Mouse (Mus musculus): Measurements from ENCODE around the gene Rab40c.

Rab40c gene

GRCm38 (mm10) chr17:25843636-25844395 is 75.7 kb downstream of the Rab40c start:
- in situ Hi-C loops (cut with MboI, MseI) = no loop called here

GRCm38 (mm10) chr17:25843122-25843521 is 76.4 kb downstream of the Rab40c start:
- in situ Hi-C loops (cut with MboI, MseI) = no loop called here

GRCm38 (mm10) chr17:25842509-25842908 is 77.0 kb downstream of the Rab40c start:
- in situ Hi-C loops (cut with MboI, MseI) = no loop called here

- in situ Hi-C loops (cut with MboI, MseI) = no loop called here
Measured at GRCm38 (mm10) chr17:25841117-25841880, 78.2 kb downstream of the Rab40c start, which contains the start of gene Gm20683. TSS of gene Gm20683 (minus strand) at chr17:25841763.

- in situ Hi-C loops (cut with MboI, MseI) = no loop called here
Measured at GRCm38 (mm10) chr17:25840519-25840918, 79.0 kb downstream of the Rab40c start.

- in situ Hi-C loops (cut with MboI, MseI) = no loop called here
Measured at GRCm38 (mm10) chr17:25839455-25840235, 79.9 kb downstream of the Rab40c start.

- in situ Hi-C loops (cut with MboI, MseI) = no loop called here
Measured at GRCm38 (mm10) chr17:25838904-25839303, 80.6 kb downstream of the Rab40c start.

- in situ Hi-C loops (cut with MboI, MseI) = no loop called here
Measured at GRCm38 (mm10) chr17:25837533-25837932, 82.0 kb downstream of the Rab40c start.

GRCm38 (mm10) chr17:25837076-25837410 is 82.5 kb downstream of the Rab40c start, which contains the start of gene Rhbdl1:
TSS of gene Rhbdl1 (minus strand) at chr17:25837295.
- in situ Hi-C loops (cut with MboI, MseI) = no loop called here

GRCm38 (mm10) chr17:25836397-25837075 is 83.0 kb downstream of the Rab40c start:
- in situ Hi-C loops (cut with MboI, MseI) = no loop called here

- in situ Hi-C loops (cut with MboI, MseI) = no loop called here
Measured at GRCm38 (mm10) chr17:25835816-25836215, 83.7 kb downstream of the Rab40c start.

GRCm38 (mm10) chr17:25835301-25835700 is 84.2 kb downstream of the Rab40c start:
- in situ Hi-C loops (cut with MboI, MseI) = no loop called here

- in situ Hi-C loops (cut with MboI, MseI) = no loop called here
Measured at GRCm38 (mm10) chr17:25834595-25835222, 84.8 kb downstream of the Rab40c start.

- in situ Hi-C loops (cut with MboI, MseI) = no loop called here
Measured at GRCm38 (mm10) chr17:25833961-25834594, 85.4 kb downstream of the Rab40c start.

GRCm38 (mm10) chr17:25833291-25833663 is 86.2 kb downstream of the Rab40c start, which contains the start of gene Stub1:
TSS of gene Stub1 (minus strand) at chr17:25833404.
- in situ Hi-C loops (cut with MboI, MseI) = no loop called here

GRCm38 (mm10) chr17:25832436-25833290 is 86.9 kb downstream of the Rab40c start:
- in situ Hi-C loops (cut with MboI, MseI) = no loop called here

Data from regulatory T cell (primary cell).